Mouse (Mus musculus) right cerebral cortex, adult 18-20 months (tissue): ENCODE results near the gene Gstm3.

Experiments used
- DNase-seq: peaks from one replicate; pipeline ENCODE4 v3.0.0; 2022; ENCODE audit warnings: mixed read lengths

Gstm3 gene

DNA sequence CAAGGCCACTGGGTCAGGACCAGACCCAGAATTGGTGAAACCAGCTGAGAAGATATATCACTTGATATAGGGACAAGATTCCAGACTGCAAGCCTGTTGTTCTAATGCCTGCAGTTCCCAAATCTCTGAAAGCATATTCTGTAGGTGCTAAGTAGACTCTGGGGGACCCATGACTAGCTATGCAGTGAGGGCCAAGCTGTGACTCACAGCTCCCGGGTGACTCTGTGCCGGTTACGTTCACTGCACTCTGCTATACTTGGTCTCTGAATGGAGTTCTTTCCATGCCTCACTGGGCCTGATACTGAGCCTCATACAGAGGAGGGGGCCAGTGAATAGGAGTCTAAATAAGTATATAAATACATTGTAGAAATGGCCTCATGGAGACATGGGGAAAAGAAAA is 41.2 kb downstream of the Gstm3 start:
- no peak for DNase-seq

DNA sequence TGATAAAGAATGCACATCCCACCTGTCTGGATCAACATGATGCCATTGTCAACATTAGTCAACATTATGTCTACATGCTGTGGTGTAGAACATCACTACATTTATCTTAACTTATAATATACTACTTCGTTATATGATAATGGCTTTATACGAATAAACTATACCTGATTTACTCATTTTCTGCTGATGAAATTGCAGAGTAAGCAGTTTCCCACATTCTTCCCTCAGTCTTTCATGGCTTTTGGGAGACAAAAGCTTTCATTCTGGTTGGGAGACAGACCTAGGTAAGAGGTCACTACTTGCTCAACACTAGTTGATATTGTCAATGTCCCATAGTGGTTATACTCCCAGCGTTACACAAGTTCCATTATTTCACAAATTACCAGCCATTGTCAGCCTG is 43.7 kb downstream of the Gstm3 start:
- no peak for DNase-seq

DNA sequence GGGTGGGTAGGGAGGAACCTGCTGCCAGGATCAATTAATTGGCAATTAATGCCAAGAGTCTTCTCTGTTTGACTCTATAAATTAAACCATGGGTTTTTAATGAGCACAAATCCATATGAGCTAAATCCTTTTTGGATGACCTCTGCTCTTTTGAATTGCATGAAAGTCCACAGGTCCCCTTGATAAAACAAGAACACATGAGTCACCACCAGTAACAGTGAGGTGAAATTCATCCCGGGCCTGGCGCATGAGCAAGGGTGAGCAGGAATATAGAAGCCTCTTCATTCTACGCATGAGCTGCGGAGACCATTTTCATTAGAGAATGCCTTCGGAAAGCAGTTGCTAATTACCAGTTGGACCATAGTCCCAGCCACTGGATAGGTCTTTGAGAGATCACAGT is 48.7 kb downstream of the Gstm3 start:
- no peak for DNase-seq

DNA sequence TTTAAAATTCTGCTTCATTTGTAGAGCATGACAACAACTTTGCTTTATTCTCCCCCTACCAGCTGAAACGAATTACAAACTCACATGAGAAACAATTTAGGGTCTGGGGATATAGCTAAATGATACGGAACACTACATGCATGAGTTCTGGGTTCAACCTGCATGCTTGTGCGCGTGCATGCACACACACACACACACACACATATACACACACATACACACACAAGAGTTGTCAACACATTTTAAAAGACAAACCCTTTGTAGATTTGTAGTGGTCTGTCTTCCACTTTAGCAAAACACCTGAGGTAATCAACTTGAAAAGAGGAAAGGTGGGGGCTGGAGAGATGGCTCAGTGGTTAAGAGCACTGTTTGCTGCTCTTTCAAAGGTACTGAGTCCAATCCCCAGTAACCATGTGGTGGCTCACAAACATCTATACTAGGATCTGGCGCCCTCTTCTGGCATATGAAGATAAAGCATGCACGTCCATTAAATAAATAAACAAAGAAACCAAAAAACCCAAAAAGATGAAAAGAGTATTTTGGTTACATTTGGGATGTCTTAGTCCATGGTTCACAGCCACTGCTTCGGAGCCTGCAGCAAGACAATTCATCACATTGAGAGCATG is 51.2 kb downstream of the Gstm3 start:
- DNase-seq, result peak; percentile 67

DNA sequence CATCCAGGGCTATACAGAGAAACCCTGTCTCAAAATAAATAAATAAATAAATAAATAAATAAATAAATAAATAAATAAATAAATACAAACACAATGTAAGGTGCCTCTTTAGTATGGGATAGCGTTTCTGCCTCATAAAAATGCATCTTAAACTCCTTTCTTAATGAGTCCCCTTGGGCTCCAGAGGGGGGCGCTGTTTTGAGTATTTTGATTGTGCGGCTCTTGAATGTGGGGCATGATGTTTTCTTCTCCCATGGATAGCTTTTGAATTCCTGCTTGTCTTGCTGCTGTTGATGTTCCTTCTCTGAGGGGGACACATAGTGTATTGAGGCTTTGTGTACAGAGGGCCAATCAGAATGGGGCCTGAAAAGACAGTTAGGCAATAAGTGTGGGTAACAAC is 52.0 kb downstream of the Gstm3 start:
- DNase-seq, result no peak

DNA sequence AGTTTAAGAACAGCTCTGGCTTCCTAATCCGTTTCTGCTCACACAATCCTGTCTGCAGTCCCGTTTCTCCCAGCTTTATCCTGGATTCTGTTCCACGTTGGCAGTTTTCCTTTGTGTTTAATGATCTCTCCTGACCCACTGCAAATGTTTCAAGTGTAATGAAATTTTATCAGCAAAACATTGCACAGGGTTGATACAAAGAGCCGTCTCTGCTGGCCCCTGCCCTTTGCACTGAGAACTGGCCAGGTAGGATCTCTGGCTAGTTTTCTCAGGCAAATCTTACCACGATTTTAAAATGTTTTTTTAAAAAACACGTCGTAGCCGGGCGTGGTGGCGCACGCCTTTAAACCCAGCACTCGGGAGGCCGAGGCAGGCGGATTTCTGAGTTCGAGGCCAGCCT is 52.4 kb downstream of the Gstm3 start:
- DNase-seq, result no peak
